Mouse (Mus musculus): ENCODE results near the gene Sycp2l. TPM values are rescaled to one million over a fixed set of nuclear protein-coding genes. Genes with fewer than 3 reads are reported as not detected.
A peak's percentile ranks its signal among the peaks of the same experiment; 100 is the strongest.

Gene Sycp2l
- total and polyA plus RNA-seq, 2 experiments from 2014 or later: not detected

GRCm38 (mm10) chr13:41123666-41124225 is 9.6 kb downstream of the Sycp2l start:
- Histone ChIP-seq H3K27ac (ENCODE audit: low read depth) (no peak overlapping the region), H3K27me3 (ENCODE audit: control insufficient read depth, insufficient read depth, low read length) (no peaks in the 10 kb centered on the region), H3K4me3 (ENCODE audit: low read depth, low read length) (no peak overlapping the region), H3K36me3 (replicated peaks; ENCODE audit: control insufficient read depth, insufficient read depth, low read length) (no peaks in the 10 kb centered on the region), H3K4me1 (ENCODE audit: control insufficient read depth, insufficient read depth) (no peaks in the 10 kb centered on the region), H3K9ac (replicated peaks; ENCODE audit: low read depth, low read length) (no peak overlapping the region), H3K4me2 (ENCODE audit: low read depth, low read length) (no peak overlapping the region), H3K9me3 (replicated peaks; ENCODE audit: control insufficient read depth, low read length) (no peaks in the 10 kb centered on the region)
- DNase-seq (ENCODE audit: low spot score) (no peak), ATAC-seq (ENCODE audit: insufficient read depth, low read depth) (no peak)
- no peak for TF ChIP-seq EP300 (IDR thresholded peaks at IDR 0.05; ENCODE audit: low read depth)
- TF ChIP-seq CTCF (IDR thresholded peaks at IDR 0.05; ENCODE audit: low read depth): no peak
- 89% methylated on average over 6 of the region's 6 CpGs for whole genome bisulfite sequencing

- Histone ChIP-seq H3K4me3 (ENCODE audit: low read depth, low read length) (no peak overlapping the region), H3K4me2 (ENCODE audit: low read depth, low read length) (no peak overlapping the region), H3K36me3 (replicated peaks; ENCODE audit: control insufficient read depth, insufficient read depth, low read length) (no peaks in the 10 kb centered on the region), H3K4me1 (ENCODE audit: control insufficient read depth, insufficient read depth) (no peaks in the 10 kb centered on the region), H3K9ac (replicated peaks; ENCODE audit: low read depth, low read length) (no peak overlapping the region), H3K9me3 (replicated peaks; ENCODE audit: control insufficient read depth, low read length) (no peaks in the 10 kb centered on the region), H3K27me3 (ENCODE audit: control insufficient read depth, insufficient read depth, low read length) (no peaks in the 10 kb centered on the region), H3K27ac (ENCODE audit: low read depth) (no peak overlapping the region)
- no peak for ATAC-seq (ENCODE audit: insufficient read depth, low read depth)
- 75% methylated on average over 8 of the region's 8 CpGs for WGBS
- no peak for TF ChIP-seq EP300 (IDR thresholded peaks at IDR 0.05; ENCODE audit: low read depth)
- TF ChIP-seq CTCF (IDR thresholded peaks at IDR 0.05; ENCODE audit: low read depth): no peak
- no peak for DNase-seq (ENCODE audit: low spot score)
Measured at GRCm38 (mm10) chr13:41128326-41128725, 14.2 kb downstream of the Sycp2l start.

- DNase-seq (ENCODE audit: low spot score): no peak
Measured at GRCm38 (mm10) chr13:41129061-41129460, 15.0 kb downstream of the Sycp2l start.

GRCm38 (mm10) chr13:41134901-41135300 is 20.8 kb downstream of the Sycp2l start:
- Histone ChIP-seq H3K36me3 (replicated peaks; ENCODE audit: control insufficient read depth, insufficient read depth, low read length) (no peaks in the 10 kb centered on the region), H3K27ac (ENCODE audit: low read depth) (no peak overlapping the region), H3K4me2 (ENCODE audit: low read depth, low read length) (no peak overlapping the region), H3K9me3 (replicated peaks; ENCODE audit: control insufficient read depth, low read length) (no peaks in the 10 kb centered on the region), H3K4me1 (ENCODE audit: control insufficient read depth, insufficient read depth) (no peaks in the 10 kb centered on the region), H3K4me3 (ENCODE audit: low read depth, low read length) (no peak overlapping the region), H3K27me3 (ENCODE audit: control insufficient read depth, insufficient read depth, low read length) (no peaks in the 10 kb centered on the region), H3K9ac (replicated peaks; ENCODE audit: low read depth, low read length) (no peak overlapping the region)
- WGBS: 8% methylated on average over 6 of the region's 6 CpGs
- TF ChIP-seq CTCF (IDR thresholded peaks at IDR 0.05; ENCODE audit: low read depth) (peak; percentile 81), EP300 (IDR thresholded peaks at IDR 0.05; ENCODE audit: low read depth) (no peak)
- DNase-seq (ENCODE audit: low spot score) (peak; percentile 47), ATAC-seq (ENCODE audit: insufficient read depth, low read depth) (no peak)

More at GRCm38 (mm10) chr13:41129061-41129460, 15.0 kb downstream of the Sycp2l start:
- Histone ChIP-seq H3K36me3 (replicated peaks; ENCODE audit: control insufficient read depth, insufficient read depth, low read length) (no peaks in the 10 kb centered on the region), H3K9ac (replicated peaks; ENCODE audit: low read depth, low read length) (no peak overlapping the region), H3K4me2 (ENCODE audit: low read depth, low read length) (no peak overlapping the region), H3K27ac (ENCODE audit: low read depth) (no peak overlapping the region), H3K4me3 (ENCODE audit: low read depth, low read length) (no peak overlapping the region), H3K9me3 (replicated peaks; ENCODE audit: control insufficient read depth, low read length) (no peaks in the 10 kb centered on the region), H3K27me3 (ENCODE audit: control insufficient read depth, insufficient read depth, low read length) (no peaks in the 10 kb centered on the region), H3K4me1 (ENCODE audit: control insufficient read depth, insufficient read depth) (no peaks in the 10 kb centered on the region)
- 77% methylated on average over 8 of the region's 8 CpGs for WGBS
- TF ChIP-seq EP300 (IDR thresholded peaks at IDR 0.05; ENCODE audit: low read depth) (no peak), CTCF (IDR thresholded peaks at IDR 0.05; ENCODE audit: low read depth) (no peak)
- ATAC-seq (ENCODE audit: insufficient read depth, low read depth): no peak

GRCm38 (mm10) chr13:41145433-41145970 is 31.4 kb downstream of the Sycp2l start:
- H3K9ac ChIP-seq (replicated peaks; ENCODE audit: low read depth, low read length): no peak overlapping the region
- H3K4me2 ChIP-seq (ENCODE audit: low read depth, low read length): no peak overlapping the region
- no peak overlapping the region for H3K4me3 ChIP-seq (ENCODE audit: low read depth, low read length)
- ATAC-seq (ENCODE audit: insufficient read depth, low read depth): no peak
- WGBS: 70% methylated on average over 6 of the region's 6 CpGs
- no peaks in the 10 kb centered on the region for H3K36me3 ChIP-seq (replicated peaks; ENCODE audit: control insufficient read depth, insufficient read depth, low read length)
- H3K4me1 ChIP-seq (ENCODE audit: control insufficient read depth, insufficient read depth): no peaks in the 10 kb centered on the region
- TF ChIP-seq EP300 (IDR thresholded peaks at IDR 0.05; ENCODE audit: low read depth): no peak
- no peak for TF ChIP-seq CTCF (IDR thresholded peaks at IDR 0.05; ENCODE audit: low read depth)
- no peak overlapping the region for H3K27ac ChIP-seq (ENCODE audit: low read depth)
- H3K27me3 ChIP-seq (ENCODE audit: control insufficient read depth, insufficient read depth, low read length): no peaks in the 10 kb centered on the region
- DNase-seq (ENCODE audit: low spot score): no peak
- H3K9me3 ChIP-seq (replicated peaks; ENCODE audit: control insufficient read depth, low read length): no peaks in the 10 kb centered on the region

GRCm38 (mm10) chr13:41146271-41146670 is 32.2 kb downstream of the Sycp2l start:
- Histone ChIP-seq H3K4me1 (ENCODE audit: control insufficient read depth, insufficient read depth) (no peaks in the 10 kb centered on the region), H3K4me2 (ENCODE audit: low read depth, low read length) (no peak overlapping the region), H3K36me3 (replicated peaks; ENCODE audit: control insufficient read depth, insufficient read depth, low read length) (no peaks in the 10 kb centered on the region), H3K9ac (replicated peaks; ENCODE audit: low read depth, low read length) (no peak overlapping the region), H3K4me3 (ENCODE audit: low read depth, low read length) (no peak overlapping the region), H3K27ac (ENCODE audit: low read depth) (no peak overlapping the region), H3K9me3 (replicated peaks; ENCODE audit: control insufficient read depth, low read length) (no peaks in the 10 kb centered on the region), H3K27me3 (ENCODE audit: control insufficient read depth, insufficient read depth, low read length) (no peaks in the 10 kb centered on the region)
- ATAC-seq (ENCODE audit: insufficient read depth, low read depth) (no peak), DNase-seq (ENCODE audit: low spot score) (peak; percentile 8)
- WGBS: 74% methylated on average over 10 of the region's 10 CpGs
- peak; percentile 71 for TF ChIP-seq CTCF (IDR thresholded peaks at IDR 0.05; ENCODE audit: low read depth)
- no peak for TF ChIP-seq EP300 (IDR thresholded peaks at IDR 0.05; ENCODE audit: low read depth)
